Mouse (Mus musculus) hindbrain, embryonic 13.5 days (tissue): Measurements from ENCODE around the gene Olfr1002. TPM values are rescaled to one million over a fixed set of nuclear protein-coding genes. Genes with fewer than 3 reads are reported as not detected.
"Not testable (repeated sequence)": the region's sequence is repeated elsewhere in the genome, so short reads cannot be mapped to it uniquely, and the experiment has no call there.

Source experiments
- ATAC-seq: fragments of 200-750 bp; cut with Nextera tagmentation; 2 replicates; pipeline ENCODE4 v1.8.0; 2017; ENCODE audit warnings: moderate TSS enrichment; ENCODE audit not compliant: low FRiP score
- H3K27ac ChIP-seq: fragments of 300-500 bp; sonication (generic); 2 replicates; pipeline ENCODE4 v1.5.1; 2015; ENCODE audit warnings: inconsistent platforms, mild to moderate bottlenecking, moderate library complexity
- H3K27me3 ChIP-seq: fragments of 300-500 bp; sonication (generic); 2 replicates; pipeline ENCODE4 v1.6.1; 2015; ENCODE audit warnings: mild to moderate bottlenecking, inconsistent platforms
- H3K36me3 ChIP-seq: fragments of 300-500 bp; sonication (generic); 2 replicates; pipeline ENCODE4 v1.6.1; 2015; ENCODE audit warnings: mild to moderate bottlenecking, inconsistent platforms
- H3K4me1 ChIP-seq: fragments of 300-500 bp; sonication (generic); replicated peaks from 2 replicates; pipeline ENCODE4 v1.6.1; 2015; ENCODE audit warnings: inconsistent platforms
- H3K4me2 ChIP-seq: fragments of 300-500 bp; sonication (generic); 2 replicates; pipeline ENCODE4 v1.6.1; 2015; ENCODE audit warnings: inconsistent platforms, mild to moderate bottlenecking, moderate library complexity
- H3K4me3 ChIP-seq: fragments of 300-500 bp; sonication (generic); 2 replicates; pipeline ENCODE4 v1.5.1; 2015; ENCODE audit warnings: mild to moderate bottlenecking, inconsistent platforms
- H3K9ac ChIP-seq: fragments of 300-500 bp; sonication (generic); 2 replicates; pipeline ENCODE4 v1.6.1; 2015; ENCODE audit warnings: mild to moderate bottlenecking, inconsistent platforms
- H3K9me3 ChIP-seq: fragments of 300-500 bp; sonication (generic); 2 replicates; pipeline ENCODE4 v1.6.1; 2016; ENCODE audit warnings: inconsistent platforms
- WGBS: fragments of 180-500 bp; shearing (Covaris S2); methylation state at CpG from one replicate; pipeline ENCODE4 v1.1.7; 2015; 5-methylcytosine and 5-hydroxymethylcytosine counted together
- polyA plus RNA-seq: library from polyadenylated mRNA; unstranded; fragments of >200 nt; fragmentation: Nextera tagmentation; extraction: Ambion mirVana; gene quantifications from 2 replicates; pipeline ENCODE4 v1.2.1, GENCODE M21; 2015

The Olfr1002 gene
- polyA plus RNA-seq, result not detected in 2 replicates

- no peak within 1 kb of the TSS for H3K27ac ChIP-seq
- 93% methylated on average over 1 of the region's 1 CpGs for WGBS
- no peak within 1 kb of the TSS for H3K4me3 ChIP-seq
- H3K9me3 ChIP-seq, result no peaks in the 10 kb centered on the region
- H3K27me3 ChIP-seq, result no peaks in the 10 kb centered on the region
- H3K4me2 ChIP-seq, result no peak within 1 kb of the TSS
- ATAC-seq, result no peak
- no peak within 1 kb of the TSS for H3K9ac ChIP-seq
- H3K36me3 ChIP-seq, result no peaks in the 10 kb centered on the region
- no peaks in the 10 kb centered on the region for H3K4me1 ChIP-seq
Measured at GRCm38 (mm10) chr2:85650604-85651003, at the start of gene Olfr1002. Gene Olfr1002 (minus strand): TSS chr2:85650704.

- ATAC-seq, result no peak
- Histone ChIP-seq H3K4me3 (no peak within 1 kb of the TSS), H3K36me3 (no peaks in the 10 kb centered on the region), H3K4me2 (no peak within 1 kb of the TSS), H3K4me1 (no peaks in the 10 kb centered on the region), H3K9ac (no peak within 1 kb of the TSS), H3K27me3 (no peaks in the 10 kb centered on the region), H3K27ac (no peak within 1 kb of the TSS), H3K9me3 (0 out of 2 replicates have a peak, but pooled peaks cover 3% of the 10 kb centered on the region)
Measured at GRCm38 (mm10) chr2:85689131-85689530, 38.6 kb upstream of the Olfr1002 start, which contains the start of gene Olfr1008. Gene Olfr1008 (plus strand): TSS chr2:85689431.

GRCm38 (mm10) chr2:85678667-85679066 lies 28.2 kb upstream of the Olfr1002 start, which contains the start of gene Olfr1006:
Gene Olfr1006 (minus strand): TSS chr2:85678767.
- Histone ChIP-seq H3K4me2 (no peak within 1 kb of the TSS), H3K4me3 (no peak within 1 kb of the TSS), H3K9me3 (no peaks in the 10 kb centered on the region), H3K27me3 (no peaks in the 10 kb centered on the region), H3K27ac (no peak within 1 kb of the TSS), H3K9ac (no peak within 1 kb of the TSS), H3K36me3 (no peaks in the 10 kb centered on the region), H3K4me1 (no peaks in the 10 kb centered on the region)
- no peak for ATAC-seq

GRCm38 (mm10) chr2:85664355-85664754 lies 13.9 kb upstream of the Olfr1002 start, which contains the start of gene Olfr154:
Gene Olfr154 (minus strand): TSS chr2:85664455.
- not testable (repeated sequence) for H3K9me3 ChIP-seq, H3K36me3 ChIP-seq, H3K27me3 ChIP-seq, ATAC-seq, H3K9ac ChIP-seq, H3K4me1 ChIP-seq, H3K4me2 ChIP-seq, H3K4me3 ChIP-seq, H3K27ac ChIP-seq

GRCm38 (mm10) chr2:85611803-85612202 lies 38.7 kb downstream of the Olfr1002 start, which contains the start of gene Olfr1000:
Gene Olfr1000 (minus strand): TSS chr2:85611903.
- Histone ChIP-seq H3K9ac (no peak within 1 kb of the TSS), H3K4me2 (no peak within 1 kb of the TSS), H3K4me3 (no peak within 1 kb of the TSS), H3K4me1 (no peaks in the 10 kb centered on the region), H3K27ac (no peak within 1 kb of the TSS), H3K9me3 (no peaks in the 10 kb centered on the region), H3K27me3 (no peaks in the 10 kb centered on the region), H3K36me3 (no peaks in the 10 kb centered on the region)
- 64% methylated on average over 1 of the region's 1 CpGs for WGBS
- ATAC-seq, result no peak

Other genes starting within 250 kb of the Olfr1002 start
- not detected in 2 replicates for gene Olfr992, start 241.2 kb downstream of the Olfr1002 start, polyA plus RNA-seq
- gene Olfr993, start 235.8 kb downstream of the Olfr1002 start, polyA plus RNA-seq, result not detected in 2 replicates
- gene Olfr994, start 214.3 kb downstream of the Olfr1002 start, polyA plus RNA-seq, result not detected in 2 replicates
- gene Olfr995, start 207.1 kb downstream of the Olfr1002 start, polyA plus RNA-seq, result not detected in 2 replicates
- gene 4833423E24Rik, start 131.7 kb downstream of the Olfr1002 start, polyA plus RNA-seq, result not detected in 2 replicates
- not detected in 2 replicates for gene Olfr996, start 71.5 kb downstream of the Olfr1002 start, polyA plus RNA-seq
- gene Olfr998, start 61.8 kb downstream of the Olfr1002 start, polyA plus RNA-seq, result not detected in 2 replicates
- gene Olfr1000, start 38.8 kb downstream of the Olfr1002 start, polyA plus RNA-seq, result not detected in 2 replicates
- gene Olfr154, start 13.8 kb upstream of the Olfr1002 start, polyA plus RNA-seq, result not detected in 2 replicates
- gene Olfr1006, start 28.1 kb upstream of the Olfr1002 start, polyA plus RNA-seq, result not detected in 2 replicates
- gene Olfr1008, start 38.7 kb upstream of the Olfr1002 start, polyA plus RNA-seq, result not detected in 2 replicates
- not detected in 2 replicates for gene Olfr1009, start 64.7 kb upstream of the Olfr1002 start, polyA plus RNA-seq
- gene Olfr1012, start 112.1 kb upstream of the Olfr1002 start, polyA plus RNA-seq, result not detected in 2 replicates
- not detected in 2 replicates for gene Olfr1013, start 116.4 kb upstream of the Olfr1002 start, polyA plus RNA-seq
- gene Olfr1014, start 122.0 kb upstream of the Olfr1002 start, polyA plus RNA-seq, result not detected in 2 replicates
- not detected in 2 replicates for gene Olfr1015, start 131.3 kb upstream of the Olfr1002 start, polyA plus RNA-seq
- not detected in 2 replicates for gene Olfr1016, start 151.8 kb upstream of the Olfr1002 start, polyA plus RNA-seq
- gene Olfr1018, start 167.8 kb upstream of the Olfr1002 start, polyA plus RNA-seq, result not detected in 2 replicates
- not detected in 2 replicates for gene Olfr1019, start 194.8 kb upstream of the Olfr1002 start, polyA plus RNA-seq
- gene Olfr1020, start 196.3 kb upstream of the Olfr1002 start, polyA plus RNA-seq, result not detected in 2 replicates
- gene Olfr1022, start 217.9 kb upstream of the Olfr1002 start, polyA plus RNA-seq, result not detected in 2 replicates
- not detected in 2 replicates for gene Olfr1023, start 234.9 kb upstream of the Olfr1002 start, polyA plus RNA-seq